Mouse (Mus musculus): ENCODE data around the gene Glt1d1. TPM values are rescaled to one million over a fixed set of nuclear protein-coding genes. Genes with fewer than 3 reads are reported as not detected.
A peak's percentile ranks its signal among the peaks of the same experiment; 100 is the strongest.

The Glt1d1 gene
- 0.25 and 0.66 TPM in 2 replicates for polyA plus RNA-seq (2014; fragmentation: Nextera tagmentation; extraction: Ambion mirVana)

GRCm38 (mm10) chr5:127632167-127633145 is at the start of gene Glt1d1, which contains the start of gene Slc15a4:
TSS of gene Glt1d1 (plus strand) at chr5:127632262.
TSS of gene Slc15a4 (minus strand) at chr5:127632897.
- no peak within 1 kb of the TSS for H3K27ac ChIP-seq (replicated peaks; ENCODE audit: low read depth, low read length)
- no peaks in the 10 kb centered on the region for H3K36me3 ChIP-seq (ENCODE audit: control insufficient read depth, insufficient read depth, low read length)
- H3K9me3 ChIP-seq (ENCODE audit: control insufficient read depth, low read length) = no peaks in the 10 kb centered on the region
- peak; percentile 19 for DNase-seq (ENCODE audit: low spot score)
- under 1% methylated on average over 57 of the region's 62 CpGs for WGBS
- ATAC-seq (ENCODE audit: low read depth) = peak; percentile 78
- peak within 1 kb of the TSS; percentile 51 for H3K4me3 ChIP-seq (ENCODE audit: low read depth, low read length)
- peaks cover 23% of the 10 kb centered on the region for H3K27me3 ChIP-seq (replicated peaks; ENCODE audit: control insufficient read depth, insufficient read depth, low read length)
- peak within 1 kb of the TSS; percentile 66 for H3K9ac ChIP-seq (ENCODE audit: low read depth, low read length)
- H3K4me2 ChIP-seq (ENCODE audit: low read depth, low read length) = peak within 1 kb of the TSS; percentile 93
- 0 out of 2 replicates have a peak, but pooled peaks cover 9% of the 10 kb centered on the region for H3K4me1 ChIP-seq (ENCODE audit: control insufficient read depth, insufficient read depth, low read length)

- Histone ChIP-seq H3K9ac (ENCODE audit: low read depth, low read length) (no peak overlapping the region), H3K27ac (replicated peaks; ENCODE audit: low read depth, low read length) (no peak overlapping the region), H3K27me3 (replicated peaks; ENCODE audit: control insufficient read depth, insufficient read depth, low read length) (no peaks in the 10 kb centered on the region), H3K4me1 (ENCODE audit: control insufficient read depth, insufficient read depth, low read length) (no peaks in the 10 kb centered on the region), H3K4me2 (ENCODE audit: low read depth, low read length) (no peak overlapping the region), H3K36me3 (ENCODE audit: control insufficient read depth, insufficient read depth, low read length) (no peaks in the 10 kb centered on the region), H3K4me3 (ENCODE audit: low read depth, low read length) (no peak overlapping the region), H3K9me3 (ENCODE audit: control insufficient read depth, low read length) (no peaks in the 10 kb centered on the region)
- DNase-seq (ENCODE audit: low spot score) = no peak
- ATAC-seq (ENCODE audit: low read depth) = no peak
- WGBS = 85% methylated on average over 8 of the region's 8 CpGs
Measured at GRCm38 (mm10) chr5:127583658-127584057, 48.4 kb upstream of the Glt1d1 start.

- 74% methylated on average over 6 of the region's 6 CpGs for WGBS
- Histone ChIP-seq H3K9me3 (ENCODE audit: control insufficient read depth, low read length) (no peaks in the 10 kb centered on the region), H3K4me3 (ENCODE audit: low read depth, low read length) (no peak overlapping the region), H3K36me3 (ENCODE audit: control insufficient read depth, insufficient read depth, low read length) (0 out of 2 replicates have a peak, but pooled peaks cover 13% of the 10 kb centered on the region), H3K9ac (ENCODE audit: low read depth, low read length) (no peak overlapping the region), H3K4me2 (ENCODE audit: low read depth, low read length) (no peak overlapping the region), H3K4me1 (ENCODE audit: control insufficient read depth, insufficient read depth, low read length) (no peaks in the 10 kb centered on the region), H3K27ac (replicated peaks; ENCODE audit: low read depth, low read length) (no peak overlapping the region), H3K27me3 (replicated peaks; ENCODE audit: control insufficient read depth, insufficient read depth, low read length) (no peaks in the 10 kb centered on the region)
- no peak for ATAC-seq (ENCODE audit: low read depth)
- no peak for DNase-seq (ENCODE audit: low spot score)
Measured at GRCm38 (mm10) chr5:127587854-127588253, 44.2 kb upstream of the Glt1d1 start.

GRCm38 (mm10) chr5:127592406-127592805 is 39.7 kb upstream of the Glt1d1 start:
- ATAC-seq (ENCODE audit: low read depth) (no peak), DNase-seq (ENCODE audit: low spot score) (no peak)
- 78% methylated on average over 5 of the region's 5 CpGs for WGBS
- H3K27me3 ChIP-seq (replicated peaks; ENCODE audit: control insufficient read depth, insufficient read depth, low read length) = no peaks in the 10 kb centered on the region
- no peaks in the 10 kb centered on the region for H3K4me1 ChIP-seq (ENCODE audit: control insufficient read depth, insufficient read depth, low read length)
- H3K36me3 ChIP-seq (ENCODE audit: control insufficient read depth, insufficient read depth, low read length) = peaks cover 59% of the 10 kb centered on the region
- no peak overlapping the region for H3K4me3 ChIP-seq (ENCODE audit: low read depth, low read length)
- no peak overlapping the region for H3K27ac ChIP-seq (replicated peaks; ENCODE audit: low read depth, low read length)
- no peaks in the 10 kb centered on the region for H3K9me3 ChIP-seq (ENCODE audit: control insufficient read depth, low read length)
- no peak overlapping the region for H3K9ac ChIP-seq (ENCODE audit: low read depth, low read length)
- no peak overlapping the region for H3K4me2 ChIP-seq (ENCODE audit: low read depth, low read length)

GRCm38 (mm10) chr5:127592854-127593253 is 39.2 kb upstream of the Glt1d1 start:
- Histone ChIP-seq H3K36me3 (ENCODE audit: control insufficient read depth, insufficient read depth, low read length) (peaks cover 63% of the 10 kb centered on the region), H3K4me3 (ENCODE audit: low read depth, low read length) (no peak overlapping the region), H3K9ac (ENCODE audit: low read depth, low read length) (no peak overlapping the region), H3K4me2 (ENCODE audit: low read depth, low read length) (no peak overlapping the region), H3K9me3 (ENCODE audit: control insufficient read depth, low read length) (no peaks in the 10 kb centered on the region), H3K27ac (replicated peaks; ENCODE audit: low read depth, low read length) (no peak overlapping the region), H3K4me1 (ENCODE audit: control insufficient read depth, insufficient read depth, low read length) (no peaks in the 10 kb centered on the region), H3K27me3 (replicated peaks; ENCODE audit: control insufficient read depth, insufficient read depth, low read length) (no peaks in the 10 kb centered on the region)
- ATAC-seq (ENCODE audit: low read depth) (no peak), DNase-seq (ENCODE audit: low spot score) (no peak)
- WGBS = 79% methylated on average over 6 of the region's 6 CpGs

GRCm38 (mm10) chr5:127595676-127596075 is 36.4 kb upstream of the Glt1d1 start:
- Histone ChIP-seq H3K36me3 (ENCODE audit: control insufficient read depth, insufficient read depth, low read length) (peaks cover 87% of the 10 kb centered on the region), H3K4me1 (ENCODE audit: control insufficient read depth, insufficient read depth, low read length) (no peaks in the 10 kb centered on the region), H3K27me3 (replicated peaks; ENCODE audit: control insufficient read depth, insufficient read depth, low read length) (no peaks in the 10 kb centered on the region), H3K9ac (ENCODE audit: low read depth, low read length) (no peak overlapping the region), H3K4me3 (ENCODE audit: low read depth, low read length) (no peak overlapping the region), H3K9me3 (ENCODE audit: control insufficient read depth, low read length) (no peaks in the 10 kb centered on the region), H3K27ac (replicated peaks; ENCODE audit: low read depth, low read length) (no peak overlapping the region), H3K4me2 (ENCODE audit: low read depth, low read length) (no peak overlapping the region)
- ATAC-seq (ENCODE audit: low read depth) = no peak
- 85% methylated on average over 3 of the region's 3 CpGs for WGBS
- no peak for DNase-seq (ENCODE audit: low spot score)

GRCm38 (mm10) chr5:127596862-127597261 is 35.2 kb upstream of the Glt1d1 start:
- Histone ChIP-seq H3K27ac (replicated peaks; ENCODE audit: low read depth, low read length) (no peak overlapping the region), H3K27me3 (replicated peaks; ENCODE audit: control insufficient read depth, insufficient read depth, low read length) (no peaks in the 10 kb centered on the region), H3K4me1 (ENCODE audit: control insufficient read depth, insufficient read depth, low read length) (no peaks in the 10 kb centered on the region), H3K9me3 (ENCODE audit: control insufficient read depth, low read length) (no peaks in the 10 kb centered on the region), H3K36me3 (ENCODE audit: control insufficient read depth, insufficient read depth, low read length) (peaks cover 97% of the 10 kb centered on the region), H3K4me2 (ENCODE audit: low read depth, low read length) (no peak overlapping the region), H3K4me3 (ENCODE audit: low read depth, low read length) (no peak overlapping the region), H3K9ac (ENCODE audit: low read depth, low read length) (no peak overlapping the region)
- WGBS = 93% methylated on average over 6 of the region's 7 CpGs
- DNase-seq (ENCODE audit: low spot score) (no peak), ATAC-seq (ENCODE audit: low read depth) (no peak)

- Histone ChIP-seq H3K9ac (ENCODE audit: low read depth, low read length) (no peak overlapping the region), H3K36me3 (ENCODE audit: control insufficient read depth, insufficient read depth, low read length) (peaks cover 96% of the 10 kb centered on the region), H3K4me2 (ENCODE audit: low read depth, low read length) (no peak overlapping the region), H3K9me3 (ENCODE audit: control insufficient read depth, low read length) (no peaks in the 10 kb centered on the region), H3K27ac (replicated peaks; ENCODE audit: low read depth, low read length) (no peak overlapping the region), H3K4me1 (ENCODE audit: control insufficient read depth, insufficient read depth, low read length) (no peaks in the 10 kb centered on the region), H3K27me3 (replicated peaks; ENCODE audit: control insufficient read depth, insufficient read depth, low read length) (no peaks in the 10 kb centered on the region), H3K4me3 (ENCODE audit: low read depth, low read length) (no peak overlapping the region)
- DNase-seq (ENCODE audit: low spot score) (no peak), ATAC-seq (ENCODE audit: low read depth) (no peak)
- WGBS = 92% methylated on average over 5 of the region's 5 CpGs
Measured at GRCm38 (mm10) chr5:127602996-127603395, 29.1 kb upstream of the Glt1d1 start.
